Mouse (Mus musculus): ENCODE data around the gene Rhbdd3. TPM values are rescaled to one million over a fixed set of nuclear protein-coding genes. Genes with fewer than 3 reads are reported as not detected.

Rhbdd3 gene
- polyA plus RNA-seq, 1 experiment = 19.5 TPM

- TF ChIP-seq CTCF (IDR thresholded peaks at IDR 0.05; ENCODE audit: borderline replicate concordance, insufficient read depth, low read length) (no peak), POLR2A (IDR thresholded peaks at IDR 0.05; ENCODE audit: low read depth, low read length) (no peak)
- H3K4me3 ChIP-seq (ENCODE audit: insufficient read depth, low read length) = no peak overlapping the region
These were observed 40.6 kb downstream of the Rhbdd3 start for GRCm38 (mm10) chr11:5139372-5139771.

GRCm38 (mm10) chr11:5140619-5141018 is 41.9 kb downstream of the Rhbdd3 start:
- Histone ChIP-seq H3K4me3 (ENCODE audit: insufficient read depth, low read length) (no peak overlapping the region), H3K4me1 (ENCODE audit: control insufficient read depth, insufficient read depth, low read length) (peaks cover 2% of the 10 kb centered on the region; the same call in 1 of the 2 replicates), H3K27ac (ENCODE audit: insufficient read depth, low read length) (no peak overlapping the region)
- TF ChIP-seq CTCF (IDR thresholded peaks at IDR 0.05; ENCODE audit: borderline replicate concordance, insufficient read depth, low read length) = no peak
- TF ChIP-seq POLR2A (IDR thresholded peaks at IDR 0.05; ENCODE audit: low read depth, low read length) = no peak

More at GRCm38 (mm10) chr11:5139372-5139771, 40.6 kb downstream of the Rhbdd3 start:
- H3K27ac ChIP-seq (ENCODE audit: insufficient read depth, low read length) = no peak overlapping the region
- H3K4me1 ChIP-seq (ENCODE audit: control insufficient read depth, insufficient read depth, low read length) = peaks cover 2% of the 10 kb centered on the region; the same call in 1 of the 2 replicates

- H3K27ac ChIP-seq (ENCODE audit: insufficient read depth, low read length) = no peak overlapping the region
- TF ChIP-seq CTCF (IDR thresholded peaks at IDR 0.05; ENCODE audit: borderline replicate concordance, insufficient read depth, low read length) (no peak), POLR2A (IDR thresholded peaks at IDR 0.05; ENCODE audit: low read depth, low read length) (no peak)
- peaks cover 2% of the 10 kb centered on the region; the same call in 1 of the 2 replicates for H3K4me1 ChIP-seq (ENCODE audit: control insufficient read depth, insufficient read depth, low read length)
- no peak overlapping the region for H3K4me3 ChIP-seq (ENCODE audit: insufficient read depth, low read length)
These were observed 42.5 kb downstream of the Rhbdd3 start for GRCm38 (mm10) chr11:5141252-5141651.

- Histone ChIP-seq H3K4me1 (ENCODE audit: control insufficient read depth, insufficient read depth, low read length) (peaks cover 2% of the 10 kb centered on the region; the same call in 1 of the 2 replicates), H3K4me3 (ENCODE audit: insufficient read depth, low read length) (no peak overlapping the region), H3K27ac (ENCODE audit: insufficient read depth, low read length) (no peak overlapping the region)
- TF ChIP-seq CTCF (IDR thresholded peaks at IDR 0.05; ENCODE audit: borderline replicate concordance, insufficient read depth, low read length) (no peak), POLR2A (IDR thresholded peaks at IDR 0.05; ENCODE audit: low read depth, low read length) (no peak)
These were observed 43.2 kb downstream of the Rhbdd3 start for GRCm38 (mm10) chr11:5141965-5142364.

GRCm38 (mm10) chr11:5145600-5145999 is 46.9 kb downstream of the Rhbdd3 start:
- no peak overlapping the region for H3K27ac ChIP-seq (ENCODE audit: insufficient read depth, low read length)
- TF ChIP-seq POLR2A (IDR thresholded peaks at IDR 0.05; ENCODE audit: low read depth, low read length) = no peak
- no peak for TF ChIP-seq CTCF (IDR thresholded peaks at IDR 0.05; ENCODE audit: borderline replicate concordance, insufficient read depth, low read length)
- H3K4me1 ChIP-seq (ENCODE audit: control insufficient read depth, insufficient read depth, low read length) = peaks cover under 1% of the 10 kb centered on the region; the same call in 1 of the 2 replicates
- no peak overlapping the region for H3K4me3 ChIP-seq (ENCODE audit: insufficient read depth, low read length)

- no peak overlapping the region for H3K27ac ChIP-seq (ENCODE audit: insufficient read depth, low read length)
- no peak overlapping the region for H3K4me3 ChIP-seq (ENCODE audit: insufficient read depth, low read length)
- TF ChIP-seq POLR2A (IDR thresholded peaks at IDR 0.05; ENCODE audit: low read depth, low read length) = no peak
- TF ChIP-seq CTCF (IDR thresholded peaks at IDR 0.05; ENCODE audit: borderline replicate concordance, insufficient read depth, low read length) = no peak
- no peaks in the 10 kb centered on the region for H3K4me1 ChIP-seq (ENCODE audit: control insufficient read depth, insufficient read depth, low read length)
These were observed 50.5 kb downstream of the Rhbdd3 start for GRCm38 (mm10) chr11:5149249-5149648.

GRCm38 (mm10) chr11:5149955-5150354 is 51.2 kb downstream of the Rhbdd3 start:
- H3K4me1 ChIP-seq (ENCODE audit: control insufficient read depth, insufficient read depth, low read length) = no peaks in the 10 kb centered on the region
- H3K4me3 ChIP-seq (ENCODE audit: insufficient read depth, low read length) = no peak overlapping the region
- H3K27ac ChIP-seq (ENCODE audit: insufficient read depth, low read length) = no peak overlapping the region
- TF ChIP-seq CTCF (IDR thresholded peaks at IDR 0.05; ENCODE audit: borderline replicate concordance, insufficient read depth, low read length) (no peak), POLR2A (IDR thresholded peaks at IDR 0.05; ENCODE audit: low read depth, low read length) (no peak)

- no peaks in the 10 kb centered on the region for H3K4me1 ChIP-seq (ENCODE audit: control insufficient read depth, insufficient read depth, low read length)
- no peak overlapping the region for H3K4me3 ChIP-seq (ENCODE audit: insufficient read depth, low read length)
- no peak overlapping the region for H3K27ac ChIP-seq (ENCODE audit: insufficient read depth, low read length)
- TF ChIP-seq CTCF (IDR thresholded peaks at IDR 0.05; ENCODE audit: borderline replicate concordance, insufficient read depth, low read length) (no peak), POLR2A (IDR thresholded peaks at IDR 0.05; ENCODE audit: low read depth, low read length) (no peak)
These were observed 51.9 kb downstream of the Rhbdd3 start for GRCm38 (mm10) chr11:5150416-5151246.

- Histone ChIP-seq H3K27ac (ENCODE audit: insufficient read depth, low read length) (no peak overlapping the region), H3K4me3 (ENCODE audit: insufficient read depth, low read length) (no peak overlapping the region), H3K4me1 (ENCODE audit: control insufficient read depth, insufficient read depth, low read length) (no peaks in the 10 kb centered on the region)
- TF ChIP-seq CTCF (IDR thresholded peaks at IDR 0.05; ENCODE audit: borderline replicate concordance, insufficient read depth, low read length) (no peak), POLR2A (IDR thresholded peaks at IDR 0.05; ENCODE audit: low read depth, low read length) (no peak)
These were observed 52.5 kb downstream of the Rhbdd3 start for GRCm38 (mm10) chr11:5151247-5151630.

- Histone ChIP-seq H3K27ac (ENCODE audit: insufficient read depth, low read length) (no peak within 1 kb of the TSS), H3K4me3 (ENCODE audit: insufficient read depth, low read length) (peak within 1 kb of the TSS; percentile 42), H3K4me1 (ENCODE audit: control insufficient read depth, insufficient read depth, low read length) (no peaks in the 10 kb centered on the region)
- TF ChIP-seq POLR2A (IDR thresholded peaks at IDR 0.05; ENCODE audit: low read depth, low read length) (no peak), CTCF (IDR thresholded peaks at IDR 0.05; ENCODE audit: borderline replicate concordance, insufficient read depth, low read length) (no peak)
These were observed 53.1 kb downstream of the Rhbdd3 start, which contains the start of gene Emid1 for GRCm38 (mm10) chr11:5151680-5152337. Emid1 (minus strand) TSS chr11:5152257.

Data from embryonic fibroblast, embryonic 13.5 days (primary cell).